Comparison of ENCODE assay signal across 19 mouse cellular contexts in genomic region chr9:92269829-92270404, GRCm38 (mm10). TPM values are rescaled to one million over a fixed set of nuclear protein-coding genes. Genes with fewer than 3 reads are reported as not detected.
"Had no signal": no experiment of that assay in that cellular context is flagged by ENCODE, and none has a peak within 500 bp of the region (broad histone marks: within the 10 kb centered on the region; RNA-seq: fewer than 3 reads in every experiment).

No protein-coding gene starts in this region.

- DNase-seq: kidney, adult 9 months; kidney, postnatal 10 days; kidney, postnatal 4 days; liver; liver, embryonic 13.5 days; liver, postnatal 0 days; right cerebral cortex, adult 18-20 months; right cerebral cortex, postnatal 25 days; thymus, adult 2 months; thymus, postnatal 4 days had no signal

- H3K4me2 ChIP-seq: limb, embryonic 12.5 days; liver, embryonic 13.5 days; midbrain, embryonic 13.5 days; neural tube, embryonic 13.5 days; stomach, embryonic 15.5 days had no signal

- H3K27me3 ChIP-seq: limb, embryonic 12.5 days; liver, embryonic 13.5 days; midbrain, embryonic 13.5 days; neural tube, embryonic 13.5 days; stomach, embryonic 15.5 days had no signal

- H3K4me1 ChIP-seq: limb, embryonic 12.5 days; midbrain, embryonic 13.5 days; neural tube, embryonic 13.5 days had no signal

- H3K9ac ChIP-seq: limb, embryonic 12.5 days; liver, embryonic 13.5 days; liver, postnatal 0 days; midbrain, embryonic 13.5 days; neural tube, embryonic 13.5 days; stomach, embryonic 15.5 days had no signal

- ATAC-seq: intestine, postnatal 0 days; liver, postnatal 0 days; midbrain, embryonic 13.5 days had no signal

- H3K27ac ChIP-seq: layer of hippocampus, adult 2 months; limb, embryonic 12.5 days; liver, embryonic 13.5 days; midbrain, embryonic 13.5 days; neural tube, embryonic 13.5 days; stomach, embryonic 15.5 days had no signal

- H3K36me3 ChIP-seq: neural tube, embryonic 13.5 days had no signal

- H3K9me3 ChIP-seq: limb, embryonic 12.5 days; liver, embryonic 13.5 days; midbrain, embryonic 13.5 days; neural tube, embryonic 13.5 days; stomach, embryonic 15.5 days had no signal

- H3K4me3 ChIP-seq: layer of hippocampus, adult 2 months; limb, embryonic 12.5 days; liver, embryonic 13.5 days; midbrain, embryonic 13.5 days; neural tube, embryonic 13.5 days; stomach, embryonic 15.5 days had no signal

RNA-seq across cellular contexts. Expression of gene 1700057G04Rik, which starts 39.3 kb away (rescaled TPM):
- total RNA-seq: layer of hippocampus, adult 2 months; layer of hippocampus, postnatal 10 days; left cerebral cortex, postnatal 36 days had no signal
- polyA plus RNA-seq: intestine, postnatal 0 days; limb, embryonic 12.5 days; liver, embryonic 13.5 days; liver, postnatal 0 days; lung, embryonic 16.5 days; midbrain, embryonic 13.5 days; neural tube, embryonic 13.5 days; stomach, embryonic 15.5 days; thymus, adult 2 months had no signal
